Mouse (Mus musculus) bone marrow macrophage, adult 2 months (primary cell): ENCODE data around the gene Ano4.

Source experiments
- CTCF ChIP-seq: IDR thresholded peaks from 2 replicates; pipeline ENCODE4 v1.5.1; 2012; ENCODE audit warnings: low read depth, mild to moderate bottlenecking, low read length, moderate library complexity
- POLR2A ChIP-seq: IDR thresholded peaks from 2 replicates; pipeline ENCODE4 v1.6.1; 2012; ENCODE audit warnings: mild to moderate bottlenecking, low read depth, low read length, borderline replicate concordance

- TF ChIP-seq CTCF (no peak), POLR2A (no peak)
These were observed 14.4 kb upstream of the Ano4 start for GRCm38 (mm10) chr10:89358933-89359332.
